Mouse (Mus musculus): Measurements from ENCODE around the gene R3hdml.

- no peak for TF ChIP-seq CTCF (IDR thresholded peaks at IDR 0.05; ENCODE audit: borderline replicate concordance, control insufficient read depth, extremely low read depth, insufficient read depth, low read length, poor library complexity)
- no peak for TF ChIP-seq POLR2A (IDR thresholded peaks at IDR 0.05; ENCODE audit: control insufficient read depth, extremely low read depth, insufficient read depth, low read length, poor library complexity)
Observed at GRCm38 (mm10) chr2:163450668-163451295, 41.3 kb upstream of the R3hdml start.

Data from thymus, adult 2 months (tissue).